Mouse (Mus musculus) liver, postnatal 0 days (tissue): ENCODE data around the gene Ndufv2. TPM values are rescaled to one million over a fixed set of nuclear protein-coding genes. Genes with fewer than 3 reads are reported as not detected.

Source experiments
- ATAC-seq: fragments of 200-750 bp; cut with Nextera tagmentation; 2 replicates; pipeline ENCODE4 v1.8.0; 2017; ENCODE audit warnings: mild to moderate bottlenecking, moderate library complexity
- DNase-seq: peaks from one replicate; pipeline ENCODE4 v3.0.0-alpha.2; 2016
- H3K27ac ChIP-seq: fragments of 300-500 bp; sonication (generic); 2 replicates; pipeline ENCODE4 v1.5.1; 2014; ENCODE audit warnings: antibody characterized with exemption, moderate library complexity, mild to moderate bottlenecking, low read depth
- H3K27me3 ChIP-seq: fragments of 300-500 bp; sonication (generic); 2 replicates; pipeline ENCODE4 v1.6.1; 2014; ENCODE audit warnings: low read length, control low read depth, mixed read lengths; ENCODE audit not compliant: insufficient read depth
- H3K36me3 ChIP-seq: fragments of 300-500 bp; sonication (generic); replicated peaks from 2 replicates; pipeline ENCODE4 v1.6.1; 2014; ENCODE audit warnings: mild to moderate bottlenecking, control low read depth, low read length, moderate library complexity, mixed read lengths; ENCODE audit not compliant: insufficient read depth
- H3K4me1 ChIP-seq: fragments of 300-500 bp; sonication (generic); 2 replicates; pipeline ENCODE4 v1.6.1; 2014; ENCODE audit warnings: antibody characterized with exemption, mild to moderate bottlenecking, control low read depth; ENCODE audit not compliant: insufficient read depth
- H3K4me2 ChIP-seq: fragments of 300-500 bp; sonication (generic); 2 replicates; pipeline ENCODE4 v1.6.1; 2014; ENCODE audit warnings: low read depth, mild to moderate bottlenecking, low read length, moderate library complexity, mixed read lengths
- H3K4me3 ChIP-seq: fragments of 300-500 bp; sonication (generic); 2 replicates; pipeline ENCODE4 v1.5.1; 2014; ENCODE audit warnings: low read depth, low read length
- H3K9ac ChIP-seq: fragments of 300-500 bp; sonication (generic); replicated peaks from 2 replicates; pipeline ENCODE4 v1.6.1; 2014; ENCODE audit warnings: mild to moderate bottlenecking, moderate library complexity
- H3K9me3 ChIP-seq: fragments of 300-500 bp; sonication (generic); 2 replicates; pipeline ENCODE4 v1.6.1; 2016; ENCODE audit warnings: mild to moderate bottlenecking, control low read depth, low read length, mixed read lengths
- CTCF ChIP-seq: sonication (generic); IDR thresholded peaks from 2 replicates; pipeline ENCODE4 v1.5.1; 2016; ENCODE audit warnings: antibody characterized with exemption, low read depth
- EP300 ChIP-seq: IDR thresholded peaks from 2 replicates; pipeline ENCODE4 v1.6.1; 2016; ENCODE audit warnings: antibody characterized with exemption, low read depth, mild to moderate bottlenecking
- WGBS: fragments of 180-500 bp; shearing (Covaris S2); extraction: QIAGEN DNeasy Blood & Tissue Kit; methylation state at CpG from one replicate; pipeline ENCODE4 v1.1.7; 2014; ENCODE audit not compliant: insufficient replicate concordance; 5-methylcytosine and 5-hydroxymethylcytosine counted together
- polyA plus RNA-seq: library from polyadenylated mRNA; unstranded; fragments of >200 nt; fragmentation: Nextera tagmentation; extraction: Ambion mirVana; gene quantifications from 2 replicates; pipeline ENCODE4 v1.2.1, GENCODE M21; 2015

Ndufv2 gene
- polyA plus RNA-seq, 1 experiment from 2014 or later, result 286 TPM

- Histone ChIP-seq H3K4me2 (no peak overlapping the region), H3K9ac (no peak overlapping the region), H3K27me3 (no peaks in the 10 kb centered on the region), H3K4me3 (no peak overlapping the region), H3K9me3 (no peaks in the 10 kb centered on the region), H3K27ac (no peak overlapping the region), H3K4me1 (no peaks in the 10 kb centered on the region), H3K36me3 (peaks cover 21% of the 10 kb centered on the region)
- no peak for TF ChIP-seq CTCF
- TF ChIP-seq EP300, result no peak
- DNase-seq (no peak), ATAC-seq (no peak)
- 91% methylated on average over 2 of the region's 2 CpGs for WGBS
Observed at GRCm38 (mm10) chr17:66092065-66092464, 9.3 kb downstream of the Ndufv2 start.

GRCm38 (mm10) chr17:66091392-66091791, 10.0 kb downstream of the Ndufv2 start:
- 91% methylated on average over 2 of the region's 2 CpGs for WGBS

GRCm38 (mm10) chr17:66090251-66090650, 11.1 kb downstream of the Ndufv2 start:
- H3K4me3 ChIP-seq, result no peak overlapping the region
- H3K4me2 ChIP-seq, result no peak overlapping the region
- H3K36me3 ChIP-seq, result peaks cover 32% of the 10 kb centered on the region
- TF ChIP-seq EP300 (no peak), CTCF (no peak)
- ATAC-seq (no peak), DNase-seq (no peak)
- H3K27me3 ChIP-seq, result no peaks in the 10 kb centered on the region
- H3K9ac ChIP-seq, result no peak overlapping the region
- H3K27ac ChIP-seq, result no peak overlapping the region
- no peaks in the 10 kb centered on the region for H3K4me1 ChIP-seq
- H3K9me3 ChIP-seq, result no peaks in the 10 kb centered on the region

More at GRCm38 (mm10) chr17:66091392-66091791, 10.0 kb downstream of the Ndufv2 start:
- Histone ChIP-seq H3K27ac (no peak overlapping the region), H3K4me3 (no peak overlapping the region), H3K9ac (no peak overlapping the region), H3K4me2 (no peak overlapping the region), H3K4me1 (no peaks in the 10 kb centered on the region), H3K36me3 (peaks cover 26% of the 10 kb centered on the region), H3K9me3 (no peaks in the 10 kb centered on the region), H3K27me3 (no peaks in the 10 kb centered on the region)
- no peak for DNase-seq
- no peak for ATAC-seq
- no peak for TF ChIP-seq CTCF
- no peak for TF ChIP-seq EP300

GRCm38 (mm10) chr17:66085038-66085437, 16.3 kb downstream of the Ndufv2 start:
- Histone ChIP-seq H3K4me1 (no peaks in the 10 kb centered on the region), H3K36me3 (peaks cover 35% of the 10 kb centered on the region), H3K4me2 (no peak overlapping the region), H3K27me3 (no peaks in the 10 kb centered on the region), H3K9me3 (no peaks in the 10 kb centered on the region), H3K4me3 (no peak overlapping the region), H3K27ac (no peak overlapping the region), H3K9ac (no peak overlapping the region)
- TF ChIP-seq CTCF (no peak), EP300 (no peak)
- no peak for ATAC-seq
- WGBS, result 100% methylated on average over 1 of the region's 1 CpGs
- DNase-seq, result no peak

- Histone ChIP-seq H3K9me3 (no peaks in the 10 kb centered on the region), H3K4me1 (no peaks in the 10 kb centered on the region), H3K9ac (no peak overlapping the region), H3K4me3 (no peak overlapping the region), H3K4me2 (no peak overlapping the region), H3K27ac (no peak overlapping the region), H3K36me3 (peaks cover 37% of the 10 kb centered on the region), H3K27me3 (no peaks in the 10 kb centered on the region)
- no peak for TF ChIP-seq EP300
- peak; percentile 37 for TF ChIP-seq CTCF
- ATAC-seq, result no peak
- DNase-seq, result no peak
- WGBS, result 64% methylated on average over 1 of the region's 1 CpGs
Observed at GRCm38 (mm10) chr17:66084486-66084885, 16.9 kb downstream of the Ndufv2 start.

- no peaks in the 10 kb centered on the region for H3K27me3 ChIP-seq
- peak overlapping the region; percentile 82 for H3K9ac ChIP-seq
- peak overlapping the region; percentile 79 for H3K4me2 ChIP-seq
- no peaks in the 10 kb centered on the region for H3K9me3 ChIP-seq
- DNase-seq, result no peak
- H3K4me3 ChIP-seq, result peak overlapping the region; percentile 88
- H3K36me3 ChIP-seq, result peaks cover 20% of the 10 kb centered on the region
- peaks cover 6% of the 10 kb centered on the region; the same call in 1 of the 2 replicates for H3K4me1 ChIP-seq
- WGBS, result 1% methylated on average over 23 of the region's 23 CpGs
- no peak for TF ChIP-seq EP300
- no peak for TF ChIP-seq CTCF
- peak; percentile 39 for ATAC-seq
- H3K27ac ChIP-seq, result peak overlapping the region; percentile 98
Observed at GRCm38 (mm10) chr17:66077437-66077850, 23.9 kb downstream of the Ndufv2 start.

- Histone ChIP-seq H3K36me3 (peaks cover 20% of the 10 kb centered on the region), H3K9me3 (no peaks in the 10 kb centered on the region), H3K4me3 (peak within 1 kb of the TSS; percentile 88), H3K4me2 (peak within 1 kb of the TSS; percentile 79), H3K4me1 (peaks cover 6% of the 10 kb centered on the region; the same call in 1 of the 2 replicates), H3K27ac (peak within 1 kb of the TSS; percentile 98), H3K9ac (peak within 1 kb of the TSS; percentile 82), H3K27me3 (no peaks in the 10 kb centered on the region)
- ATAC-seq (peak; percentile 97), DNase-seq (peak; percentile 97)
- no peak for TF ChIP-seq EP300
- TF ChIP-seq CTCF, result no peak
- WGBS, result 6% methylated on average over 47 of the region's 53 CpGs
Observed at GRCm38 (mm10) chr17:66076934-66077333, 24.4 kb downstream of the Ndufv2 start, which contains the start of gene Ankrd12. Gene Ankrd12 (minus strand): TSS chr17:66077089.
